Mouse (Mus musculus) spleen, adult 2 months (tissue): ENCODE measurements at regions not wholly inside any gene's neighbourhood (a gene's known extent, or its start where the extent isn't known, plus 50 kb on each side); places are given as distances from the start of the nearest gene placed in this dataset.

Source experiments
- CTCF ChIP-seq: fragments of 200-500 bp; IDR thresholded peaks from 2 replicates; pipeline ENCODE4 v1.5.1; 2011; ENCODE audit warnings: mild to moderate bottlenecking, inconsistent platforms; ENCODE audit not compliant: insufficient read depth, insufficient read length, insufficient replicate concordance; ENCODE audit errors: extremely low read depth
- POLR2A ChIP-seq: fragments of 200-500 bp; IDR thresholded peaks from 2 replicates; pipeline ENCODE4 v1.6.1; 2011; ENCODE audit warnings: low read depth, low read length, inconsistent platforms

GRCm38 (mm10) chr8:126787398-126787797, 158.2 kb downstream of the Tomm20 start:
- TF ChIP-seq CTCF (no peak), POLR2A (no peak)
